Mouse (Mus musculus): ENCODE results near the gene Wars2. TPM values are rescaled to one million over a fixed set of nuclear protein-coding genes. Genes with fewer than 3 reads are reported as not detected.

The Wars2 gene
- polyA plus RNA-seq, 1 experiment from 2014 or later = 6.9 TPM

DNA sequence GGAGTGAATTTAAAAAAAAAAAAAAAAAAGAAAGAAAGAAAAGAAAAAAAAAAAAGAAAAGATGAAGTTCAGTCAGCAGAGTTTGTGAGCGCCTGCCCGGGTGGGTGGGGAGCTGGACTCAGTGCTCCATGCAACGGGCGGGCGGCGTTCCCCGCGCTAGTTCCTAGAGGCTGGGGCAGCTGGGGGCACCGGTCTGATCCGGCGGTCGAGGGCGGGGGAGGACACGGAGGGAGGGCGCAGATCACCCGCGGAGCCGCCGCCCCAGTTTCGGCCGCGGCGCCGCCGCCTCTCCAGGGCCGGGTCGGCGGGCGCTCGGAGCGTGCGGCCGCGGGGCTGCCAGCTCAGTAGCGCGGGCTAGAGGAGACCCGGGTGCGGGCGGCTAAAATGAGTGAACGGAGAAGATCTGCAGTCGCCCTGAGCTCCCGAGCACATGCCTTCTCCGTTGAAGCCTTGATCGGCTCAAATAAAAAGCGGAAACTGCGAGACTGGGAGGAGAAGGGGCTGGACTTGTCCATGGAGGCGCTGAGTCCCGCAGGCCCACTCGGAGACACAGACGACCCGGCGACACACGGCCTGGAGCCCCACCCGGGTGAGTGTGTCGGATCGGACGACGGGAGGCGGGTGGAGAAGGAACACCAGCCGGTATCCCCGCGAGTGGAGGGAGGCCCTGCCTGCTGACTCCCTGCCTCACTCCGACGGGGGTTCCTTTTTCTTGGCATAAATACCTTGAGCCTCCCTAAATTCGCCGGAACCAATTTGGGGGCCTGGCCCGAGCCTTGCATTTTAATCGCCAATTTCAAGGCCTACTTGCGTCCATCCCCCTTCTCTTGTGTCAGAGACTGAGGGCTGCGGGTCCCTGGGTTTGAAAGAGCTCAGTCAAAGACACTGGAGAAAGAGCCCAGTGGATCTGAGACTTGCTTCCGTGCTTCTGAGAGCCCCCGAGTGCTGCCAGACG is 112.9 kb downstream of the Wars2 start:
- DNase-seq (ENCODE audit: low spot score) = peak; percentile 79
- H3K27ac ChIP-seq = peak overlapping the region; percentile 52; the same call in 1 of the 2 replicates
- H3K9me3 ChIP-seq = no peaks in the 10 kb centered on the region
- peaks cover 98% of the 10 kb centered on the region for H3K27me3 ChIP-seq (ENCODE audit: insufficient read depth, poor library complexity, severe bottlenecking)
- WGBS = 0% methylated on average over 72 of the region's 73 CpGs
- peaks cover 21% of the 10 kb centered on the region for H3K4me1 ChIP-seq
- no peaks in the 10 kb centered on the region for H3K36me3 ChIP-seq
- peak overlapping the region; percentile 65 for H3K4me3 ChIP-seq

DNA sequence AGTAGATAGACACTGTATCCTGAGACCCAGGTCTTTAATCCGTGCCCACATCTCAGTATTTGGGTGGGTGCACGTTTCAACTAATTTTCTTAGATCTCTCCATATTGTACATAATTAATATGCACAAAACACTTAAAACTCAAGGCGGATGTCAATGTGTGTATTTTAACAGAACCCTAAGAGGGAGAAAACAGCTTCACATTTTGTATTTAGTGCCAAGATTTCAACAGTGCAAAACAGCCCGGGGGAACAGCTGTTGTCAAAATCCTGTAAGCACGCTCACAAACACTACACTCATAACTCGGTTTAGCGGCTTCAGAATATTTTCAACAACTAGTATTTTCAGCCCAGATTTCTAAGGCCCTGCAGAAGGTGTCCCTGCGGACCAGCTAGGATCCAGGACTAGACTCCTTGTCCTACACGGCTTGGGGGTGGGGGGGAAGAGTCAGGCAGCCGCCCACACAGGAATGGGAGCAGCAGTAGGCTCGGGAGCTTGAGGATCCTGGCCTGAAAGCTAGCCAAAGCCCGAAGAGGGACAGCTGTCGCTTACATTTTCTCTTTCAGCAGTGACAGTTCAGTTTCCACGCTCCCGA is 113.8 kb downstream of the Wars2 start:
- Histone ChIP-seq H3K9me3 (no peaks in the 10 kb centered on the region), H3K4me3 (no peak overlapping the region), H3K4me1 (peaks cover 21% of the 10 kb centered on the region), H3K27ac (no peak overlapping the region), H3K27me3 (ENCODE audit: insufficient read depth, poor library complexity, severe bottlenecking) (peaks cover 98% of the 10 kb centered on the region), H3K36me3 (no peaks in the 10 kb centered on the region)
- WGBS = 1% methylated on average over 15 of the region's 15 CpGs
- no peak for DNase-seq (ENCODE audit: low spot score)

DNA sequence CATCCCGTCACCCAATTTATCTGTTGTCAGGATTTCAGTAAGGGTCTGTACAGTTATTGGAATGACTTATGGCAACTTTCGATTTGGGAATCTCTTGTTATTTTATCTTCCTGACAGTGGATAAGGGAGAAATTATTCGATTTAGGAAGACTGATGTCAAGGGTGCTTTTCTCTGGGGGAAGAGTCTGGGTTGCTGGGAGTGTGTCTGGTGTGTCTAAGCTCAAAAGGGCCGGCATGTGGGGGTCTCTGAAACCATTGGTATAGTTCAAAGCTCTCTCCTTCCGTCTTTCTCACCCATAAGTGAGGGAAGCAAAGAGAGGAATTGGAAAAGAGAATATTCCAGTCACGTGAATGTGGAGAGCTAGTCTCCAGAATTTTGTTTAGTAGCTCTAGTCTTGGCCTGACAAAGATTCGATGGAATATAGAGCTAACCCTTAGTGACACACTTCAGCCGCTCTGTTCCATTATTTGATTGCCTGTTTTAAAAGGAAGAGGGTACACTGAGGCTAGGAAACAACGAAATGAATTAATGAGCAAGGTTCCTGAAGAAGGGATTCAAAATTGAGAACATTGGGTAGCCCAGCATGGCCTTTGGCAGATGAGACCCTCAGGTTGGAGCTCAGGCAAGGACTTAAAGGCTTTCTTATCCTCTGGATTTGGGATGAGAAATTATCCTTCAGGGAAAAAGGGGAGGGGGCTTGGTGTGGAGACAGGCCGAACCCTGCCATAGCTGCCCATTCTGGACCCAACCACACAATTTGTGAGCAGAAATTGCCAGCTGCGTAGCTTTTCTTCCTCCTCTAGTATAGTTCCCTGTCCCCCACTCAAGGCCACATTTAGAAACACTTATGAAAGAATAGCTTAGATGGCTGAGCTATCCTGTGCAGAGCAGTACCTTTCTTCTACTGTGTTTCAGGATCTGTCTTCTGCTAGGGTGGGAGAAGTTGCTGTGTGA is 114.8 kb downstream of the Wars2 start:
- Histone ChIP-seq H3K4me1 (peaks cover 21% of the 10 kb centered on the region), H3K27ac (no peak overlapping the region), H3K4me3 (no peak overlapping the region), H3K9me3 (no peaks in the 10 kb centered on the region), H3K36me3 (no peaks in the 10 kb centered on the region), H3K27me3 (ENCODE audit: insufficient read depth, poor library complexity, severe bottlenecking) (peaks cover 98% of the 10 kb centered on the region)
- DNase-seq (ENCODE audit: low spot score) = no peak
- WGBS = 5% methylated on average over 11 of the region's 11 CpGs

DNA sequence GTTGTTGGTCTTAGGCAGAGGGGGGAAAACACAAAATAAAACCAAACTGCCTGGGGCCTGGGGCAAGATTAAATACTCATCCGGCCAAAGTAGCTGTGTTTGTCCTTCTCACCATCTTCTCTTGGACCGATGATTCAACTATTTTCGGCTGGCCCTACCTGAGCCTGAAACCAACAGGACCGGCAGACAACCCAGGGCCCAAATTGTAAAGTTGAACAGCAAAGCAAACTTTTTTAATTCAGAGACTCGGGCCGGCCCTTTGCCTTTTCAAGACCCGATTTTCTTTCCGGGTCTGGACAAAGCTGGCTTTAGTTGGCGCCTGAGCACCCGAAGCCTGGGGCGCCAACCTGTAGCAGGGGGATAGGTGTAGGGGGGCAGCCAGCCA is 115.5 kb downstream of the Wars2 start:
- Histone ChIP-seq H3K9me3 (no peaks in the 10 kb centered on the region), H3K36me3 (no peaks in the 10 kb centered on the region), H3K4me1 (peaks cover 21% of the 10 kb centered on the region), H3K4me3 (peak overlapping the region; percentile 19; the same call in 1 of the 2 replicates), H3K27me3 (ENCODE audit: insufficient read depth, poor library complexity, severe bottlenecking) (peaks cover 98% of the 10 kb centered on the region), H3K27ac (no peak overlapping the region)
- no peak for DNase-seq (ENCODE audit: low spot score)
- 3% methylated on average over 11 of the region's 11 CpGs for WGBS

DNA sequence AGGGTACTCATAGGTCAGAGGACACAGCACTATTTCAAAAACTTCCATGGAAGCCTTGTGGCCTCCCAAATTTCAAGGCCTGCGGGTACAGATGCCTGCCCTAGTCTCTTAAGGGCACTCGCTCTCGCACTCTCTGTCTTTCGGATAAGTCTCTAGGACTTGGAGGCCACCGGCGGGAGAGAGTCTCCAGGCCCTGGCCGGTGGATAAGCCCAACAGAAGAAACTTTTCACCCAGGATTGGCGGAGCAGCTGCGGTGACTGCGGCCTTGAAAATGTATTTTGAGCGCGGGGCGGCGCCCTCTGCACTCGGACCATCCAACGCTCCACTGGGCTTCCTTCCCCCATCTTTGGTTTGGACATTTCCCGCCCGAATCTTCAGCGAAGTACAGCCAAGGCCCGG is 115.9 kb downstream of the Wars2 start:
- peaks cover 98% of the 10 kb centered on the region for H3K27me3 ChIP-seq (ENCODE audit: insufficient read depth, poor library complexity, severe bottlenecking)
- no peak overlapping the region for H3K27ac ChIP-seq
- peak; percentile 81 for DNase-seq (ENCODE audit: low spot score)

DNA sequence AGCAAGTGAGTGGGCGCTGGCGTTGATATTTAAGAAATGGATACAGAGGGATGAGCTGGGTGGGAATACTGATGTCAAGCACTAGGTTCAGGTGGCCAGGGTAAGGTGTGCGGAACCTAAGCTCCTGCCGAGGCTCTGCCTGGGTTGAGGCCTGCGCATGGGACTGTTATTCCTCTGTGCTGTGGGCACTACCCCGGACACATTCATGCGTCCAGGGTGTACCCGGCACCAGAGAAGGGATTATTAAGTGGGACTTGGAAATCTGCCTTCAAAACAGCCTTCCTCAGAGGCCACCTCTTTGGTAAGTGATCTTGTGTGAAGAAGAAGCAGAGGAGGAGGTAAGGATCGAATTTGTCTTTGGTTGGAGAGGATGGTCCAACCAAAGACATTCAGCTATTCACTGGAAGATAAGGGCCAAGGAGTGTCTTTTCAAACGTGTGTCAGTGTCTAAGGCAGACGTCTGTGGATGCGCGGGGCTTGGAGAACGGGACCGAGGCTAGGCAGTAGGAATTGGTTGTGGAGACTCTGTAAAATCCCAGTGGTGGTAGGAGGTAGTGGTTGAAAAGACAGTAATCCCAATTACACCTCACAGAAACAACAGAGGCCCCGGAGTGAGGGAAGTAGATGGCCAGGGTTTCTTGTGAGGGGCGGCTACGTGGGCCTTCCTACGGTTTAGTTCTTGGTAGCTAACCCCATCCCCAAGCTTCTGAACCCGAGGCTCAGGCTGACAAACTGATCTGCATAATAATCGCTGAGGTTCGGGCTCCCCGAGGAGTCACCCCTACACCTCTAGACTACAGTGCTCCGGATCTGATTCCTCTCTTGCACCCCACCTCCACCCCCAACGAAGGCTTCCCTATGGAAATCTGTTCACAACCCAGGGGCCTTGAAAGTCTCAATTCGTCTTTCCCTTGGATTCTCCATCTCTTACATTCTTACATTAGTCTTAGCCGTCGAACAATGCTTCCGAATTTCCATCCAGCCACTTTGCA is 117.0 kb downstream of the Wars2 start:
- Histone ChIP-seq H3K27ac (no peak overlapping the region), H3K4me1 (peaks cover 21% of the 10 kb centered on the region), H3K9me3 (no peaks in the 10 kb centered on the region), H3K36me3 (no peaks in the 10 kb centered on the region), H3K4me3 (no peak overlapping the region), H3K27me3 (ENCODE audit: insufficient read depth, poor library complexity, severe bottlenecking) (peaks cover 98% of the 10 kb centered on the region)
- 4% methylated on average over 29 of the region's 29 CpGs for WGBS
- no peak for DNase-seq (ENCODE audit: low spot score)

More for the DNA sequence above, 115.9 kb downstream of the Wars2 start:
- Histone ChIP-seq H3K9me3 (no peaks in the 10 kb centered on the region), H3K4me1 (peaks cover 21% of the 10 kb centered on the region), H3K36me3 (no peaks in the 10 kb centered on the region), H3K4me3 (peak overlapping the region; percentile 19; the same call in 1 of the 2 replicates)
- WGBS = under 1% methylated on average over 20 of the region's 20 CpGs

DNA sequence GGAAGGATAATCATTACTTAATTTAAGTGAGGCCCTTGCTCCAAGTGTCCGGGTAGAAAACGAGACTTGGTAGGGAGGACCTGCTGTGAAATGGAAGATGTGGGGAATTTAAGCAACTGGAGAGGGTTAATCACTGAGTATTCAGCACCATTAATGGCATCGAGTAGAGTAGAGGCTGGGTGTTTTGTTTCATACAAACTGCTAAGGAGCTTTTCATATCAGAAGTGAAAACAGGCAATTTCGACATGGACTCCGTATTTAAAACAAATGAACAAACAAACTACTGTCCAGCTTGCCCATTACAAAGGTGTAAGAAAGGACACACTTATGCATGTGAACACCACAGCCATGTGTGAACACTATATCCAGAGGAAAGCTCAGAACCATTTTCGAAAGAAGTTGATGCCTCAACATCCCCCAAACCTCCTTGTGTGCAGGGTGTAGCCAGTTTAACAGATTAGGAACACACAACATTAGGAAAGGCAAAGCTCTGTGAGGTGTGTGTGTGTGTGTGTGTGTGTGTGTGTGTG is 118.9 kb downstream of the Wars2 start:
- H3K4me3 ChIP-seq = no peak overlapping the region
- peaks cover 98% of the 10 kb centered on the region for H3K27me3 ChIP-seq (ENCODE audit: insufficient read depth, poor library complexity, severe bottlenecking)
- no peak overlapping the region for H3K27ac ChIP-seq
- no peak for DNase-seq (ENCODE audit: low spot score)
- 11% methylated on average over 6 of the region's 6 CpGs for WGBS
- no peaks in the 10 kb centered on the region for H3K36me3 ChIP-seq
- H3K9me3 ChIP-seq = no peaks in the 10 kb centered on the region
- H3K4me1 ChIP-seq = peaks cover 7% of the 10 kb centered on the region; the same call in 1 of the 2 replicates

DNA sequence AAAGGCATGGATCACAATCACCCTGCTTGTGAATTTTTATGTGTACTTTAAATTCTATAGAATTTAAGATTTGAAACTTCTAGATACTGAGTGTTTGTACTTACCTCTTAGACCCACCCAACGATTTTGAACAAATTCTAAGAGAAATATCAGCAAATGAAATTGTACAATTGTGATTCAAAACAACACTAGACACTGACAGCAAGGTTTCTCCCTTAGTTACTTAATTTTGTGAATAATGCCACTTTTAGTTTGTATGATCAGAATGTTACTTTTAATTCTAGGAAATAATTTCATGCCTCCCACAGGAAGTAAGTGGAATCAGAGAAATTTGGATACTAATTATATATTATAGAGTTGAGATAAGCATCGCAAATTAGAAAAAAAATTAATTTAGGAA is 119.5 kb downstream of the Wars2 start:
- Histone ChIP-seq H3K27ac (no peak overlapping the region), H3K27me3 (ENCODE audit: insufficient read depth, poor library complexity, severe bottlenecking) (peaks cover 98% of the 10 kb centered on the region), H3K9me3 (no peaks in the 10 kb centered on the region), H3K4me1 (peaks cover 7% of the 10 kb centered on the region; the same call in 1 of the 2 replicates), H3K4me3 (no peak overlapping the region), H3K36me3 (no peaks in the 10 kb centered on the region)
- 32% methylated on average over 2 of the region's 2 CpGs for WGBS
- no peak for DNase-seq (ENCODE audit: low spot score)

DNA sequence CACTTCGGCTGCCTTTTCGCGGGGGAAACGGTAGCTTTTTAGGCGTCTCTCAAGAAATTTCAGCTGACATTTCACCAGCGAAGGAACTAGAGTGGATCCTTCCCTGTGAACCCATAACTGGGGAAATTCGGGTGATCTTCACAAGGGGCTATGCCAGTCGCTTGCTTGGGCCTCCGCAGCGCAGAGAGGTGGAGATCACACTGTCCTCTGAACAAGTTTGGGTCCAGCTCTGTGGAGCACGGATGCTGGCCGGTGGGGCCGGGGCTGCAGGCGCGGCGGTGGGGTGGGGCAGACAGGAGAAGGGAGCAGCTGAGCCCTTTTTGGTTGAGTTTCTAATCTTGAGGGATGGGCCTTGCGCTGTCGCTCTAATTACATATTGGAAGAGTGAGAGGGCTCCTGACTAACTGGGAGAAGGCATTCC is 120.5 kb downstream of the Wars2 start:
- 2% methylated on average over 18 of the region's 18 CpGs for WGBS
- H3K36me3 ChIP-seq = no peaks in the 10 kb centered on the region
- peaks cover 7% of the 10 kb centered on the region; the same call in 1 of the 2 replicates for H3K4me1 ChIP-seq
- DNase-seq (ENCODE audit: low spot score) = no peak
- H3K27ac ChIP-seq = no peak overlapping the region
- no peak overlapping the region for H3K4me3 ChIP-seq
- no peaks in the 10 kb centered on the region for H3K9me3 ChIP-seq
- peaks cover 98% of the 10 kb centered on the region for H3K27me3 ChIP-seq (ENCODE audit: insufficient read depth, poor library complexity, severe bottlenecking)

DNA sequence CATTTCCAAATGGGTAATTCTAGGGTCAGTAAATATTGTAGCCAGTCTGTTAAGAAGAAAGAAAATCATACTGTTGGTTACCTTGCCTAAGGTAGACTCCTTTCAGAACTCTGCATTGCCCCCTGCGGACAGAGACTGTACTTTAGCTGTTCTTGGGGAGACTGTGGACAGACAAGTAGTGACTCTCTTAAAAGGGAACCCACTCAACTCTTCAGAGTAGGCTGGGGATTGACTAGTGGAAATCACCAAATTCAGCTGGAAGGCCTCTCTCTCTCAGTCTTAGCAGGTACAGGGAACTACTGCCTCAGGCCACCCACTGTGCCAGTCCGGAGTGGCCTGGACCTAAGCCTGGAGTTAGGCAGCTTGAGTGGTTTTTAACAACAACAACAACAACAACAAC is 121.1 kb downstream of the Wars2 start:
- Histone ChIP-seq H3K9me3 (no peaks in the 10 kb centered on the region), H3K27me3 (ENCODE audit: insufficient read depth, poor library complexity, severe bottlenecking) (peaks cover 98% of the 10 kb centered on the region), H3K27ac (no peak overlapping the region), H3K4me1 (peaks cover 1% of the 10 kb centered on the region; the same call in 1 of the 2 replicates), H3K36me3 (no peaks in the 10 kb centered on the region), H3K4me3 (no peak overlapping the region)
- 6% methylated on average over 2 of the region's 2 CpGs for WGBS
- DNase-seq (ENCODE audit: low spot score) = no peak

DNA sequence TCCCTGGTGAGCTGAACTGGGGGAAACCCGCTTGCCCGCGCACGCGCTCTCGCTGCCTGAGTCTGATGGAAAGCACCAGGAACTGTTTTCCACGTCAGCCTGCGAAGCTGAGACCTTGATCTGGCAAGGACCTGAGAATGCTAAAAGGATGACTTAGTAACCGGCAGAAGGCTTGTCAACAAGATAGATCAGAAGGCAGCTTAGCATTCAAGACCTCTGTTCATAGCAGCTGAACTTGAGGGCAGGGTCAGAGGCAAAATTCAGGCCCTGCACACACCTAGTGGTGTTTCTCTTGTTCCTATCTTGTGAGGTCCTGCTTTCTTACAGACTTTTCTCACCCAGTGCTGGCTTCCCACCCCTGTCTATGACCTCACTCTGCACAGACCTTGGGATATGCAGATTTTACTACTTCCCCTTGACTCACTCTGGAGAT is 122.6 kb downstream of the Wars2 start:
- Histone ChIP-seq H3K27me3 (ENCODE audit: insufficient read depth, poor library complexity, severe bottlenecking) (peaks cover 95% of the 10 kb centered on the region), H3K4me3 (no peak overlapping the region), H3K36me3 (no peaks in the 10 kb centered on the region), H3K9me3 (no peaks in the 10 kb centered on the region), H3K27ac (no peak overlapping the region), H3K4me1 (no peaks in the 10 kb centered on the region)
- no peak for DNase-seq (ENCODE audit: low spot score)
- 17% methylated on average over 9 of the region's 9 CpGs for WGBS
